Comparison of ENCODE assay signal across 13 mouse cellular contexts in the genomic region with DNA sequence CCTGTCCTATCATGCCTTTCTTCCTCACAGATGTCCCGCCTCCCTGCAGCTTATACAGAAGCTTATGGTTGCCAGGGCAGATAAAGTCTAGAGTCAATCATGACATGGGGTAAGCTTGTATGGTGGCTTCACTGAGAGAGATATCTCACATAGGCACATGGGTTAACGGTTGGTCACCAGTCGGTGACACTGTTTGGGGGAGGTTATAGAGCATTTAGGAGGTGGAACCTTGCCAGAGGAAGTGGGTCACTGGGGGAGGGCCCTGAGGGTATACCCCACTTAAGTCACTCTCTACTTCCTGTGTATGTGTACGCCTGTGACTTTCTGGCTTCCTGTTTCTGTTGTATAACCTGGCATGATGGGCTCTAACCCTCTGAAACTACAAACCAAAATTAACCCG.
DNase-seq lines count a peak whose midpoint lies in the region; ATAC-seq and TF ChIP-seq lines count a peak whose summit lies in the region.
"Had no signal": no experiment of that assay in that cellular context is flagged by ENCODE, and none has a peak within 500 bp of the region (broad histone marks: within the 10 kb centered on the region; RNA-seq: fewer than 3 reads in every experiment).

No protein-coding gene starts in this region.

- no peaks in the 10 kb centered on the region for H3K27me3 ChIP-seq in stomach, embryonic 15.5 days (replicated peaks)
- H3K27me3 ChIP-seq in stomach, postnatal 0 days (ENCODE audit: control insufficient read depth, insufficient read depth, low read length) = no peaks in the 10 kb centered on the region
- no peaks in the 10 kb centered on the region for H3K27me3 ChIP-seq in midbrain, embryonic 10.5 days (ENCODE audit: low read depth, poor library complexity, severe bottlenecking)
- H3K27me3 ChIP-seq: heart, embryonic 12.5 days had no signal

- no peak for TF ChIP-seq CTCF in stomach, postnatal 0 days (IDR thresholded peaks at IDR 0.05; ENCODE audit: low read depth)

- no peaks in the 10 kb centered on the region for H3K4me1 ChIP-seq in stomach, embryonic 15.5 days
- H3K4me1 ChIP-seq in stomach, postnatal 0 days (replicated peaks; ENCODE audit: control insufficient read depth, insufficient read depth) = 0 out of 2 replicates have a peak, but pooled peaks cover 3% of the 10 kb centered on the region
- peaks cover 23% of the 10 kb centered on the region for H3K4me1 ChIP-seq in midbrain, embryonic 10.5 days

- no peak overlapping the region for H3K9ac ChIP-seq in stomach, embryonic 15.5 days
- no peak overlapping the region for H3K9ac ChIP-seq in stomach, postnatal 0 days (ENCODE audit: low read length)
- H3K9ac ChIP-seq: heart, embryonic 12.5 days had no signal

- no peaks in the 10 kb centered on the region for H3K36me3 ChIP-seq in stomach, embryonic 15.5 days
- no peaks in the 10 kb centered on the region for H3K36me3 ChIP-seq in stomach, postnatal 0 days (ENCODE audit: control insufficient read depth, insufficient read depth, low read length)
- no peaks in the 10 kb centered on the region for H3K36me3 ChIP-seq in midbrain, embryonic 10.5 days
- H3K36me3 ChIP-seq: heart, embryonic 12.5 days had no signal

- H3K4me2 ChIP-seq in stomach, embryonic 15.5 days = no peak overlapping the region
- H3K4me2 ChIP-seq in stomach, postnatal 0 days (replicated peaks; ENCODE audit: low read depth) = no peak overlapping the region
- H3K4me2 ChIP-seq: heart, embryonic 12.5 days had no signal

- DNase-seq in stomach, postnatal 0 days (ENCODE audit: low spot score) = no peak
- DNase-seq in liver = peak; percentile 24
- peak; percentile 49 to 54 for DNase-seq in natural killer cell, adult 2 months (ENCODE audit: low spot score in 2 of 2)
- no peak for DNase-seq in right cerebral cortex, postnatal 14 days
- DNase-seq in midbrain, embryonic 10.5 days (ENCODE audit: low spot score) = no peak
- DNase-seq in layer of hippocampus, adult 11-12 months (ENCODE audit: low spot score) = no peak
- DNase-seq in left cerebral cortex, adult 11 months (ENCODE audit: low spot score) = no peak
- DNase-seq: kidney, postnatal 4 days had no signal

- H3K9me3 ChIP-seq in stomach, embryonic 15.5 days = no peaks in the 10 kb centered on the region
- no peaks in the 10 kb centered on the region for H3K9me3 ChIP-seq in stomach, postnatal 0 days (ENCODE audit: control insufficient read depth, low read length)
- H3K9me3 ChIP-seq in midbrain, embryonic 10.5 days (replicated peaks) = no peaks in the 10 kb centered on the region
- H3K9me3 ChIP-seq: heart, embryonic 12.5 days had no signal

- no peak for TF ChIP-seq EP300 in stomach, postnatal 0 days (optimal IDR thresholded peaks at IDR 0.05)

- no peak overlapping the region for H3K4me3 ChIP-seq in stomach, embryonic 15.5 days (replicated peaks)
- no peak overlapping the region for H3K4me3 ChIP-seq in stomach, postnatal 0 days (ENCODE audit: low read depth, low read length)
- H3K4me3 ChIP-seq in midbrain, embryonic 10.5 days = no peak overlapping the region
- H3K4me3 ChIP-seq: erythroblast, embryonic 14.5 days; heart, embryonic 12.5 days; myocyte had no signal

- no peak overlapping the region for H3K27ac ChIP-seq in stomach, embryonic 15.5 days
- no peak overlapping the region for H3K27ac ChIP-seq in stomach, postnatal 0 days (replicated peaks)
- no peak overlapping the region for H3K27ac ChIP-seq in midbrain, embryonic 10.5 days (replicated peaks)
- H3K27ac ChIP-seq: macrophage had no signal

- 77% methylated on average over 5 of the region's 5 CpGs for WGBS in stomach, embryonic 15.5 days
- WGBS in stomach, postnatal 0 days = 82% methylated on average over 5 of the region's 5 CpGs
- WGBS in midbrain, embryonic 10.5 days = 93% methylated on average over 5 of the region's 5 CpGs

- 0 out of 2 replicates have a peak, but pooled peaks have one; percentile 24 for ATAC-seq in stomach, embryonic 15.5 days (ENCODE audit: insufficient read depth, low FRiP score, low read depth)
- ATAC-seq in stomach, postnatal 0 days (ENCODE audit: low FRiP score, low TSS enrichment) = no peak

Comparison
In these comparisons a context has a peak if more than half of its experiments do, and no peak if none do; other contexts are left out.
1. DNase-seq: peak in liver (single experiment) and natural killer cell, adult 2 months (2 of 2); none in stomach, postnatal 0 days (single experiment), right cerebral cortex, postnatal 14 days (single experiment), midbrain, embryonic 10.5 days (single experiment), layer of hippocampus, adult 11-12 months (single experiment) and left cerebral cortex, adult 11 months (single experiment).